Mouse (Mus musculus): ENCODE measurements at regions not wholly inside any gene's neighbourhood (a gene's known extent, or its start where the extent isn't known, plus 50 kb on each side); places are given as distances from the start of the nearest gene placed in this dataset.

GRCm38 (mm10) chr9:88124322-88125005 lies 202.5 kb upstream of the Nt5e start:
- H3K4me3 ChIP-seq (ENCODE audit: control insufficient read depth, insufficient read depth, low read length), result no peak overlapping the region
- 92% methylated on average over 9 of the region's 9 CpGs for WGBS
- H3K36me3 ChIP-seq (ENCODE audit: control insufficient read depth, insufficient read depth, low read length), result no peaks in the 10 kb centered on the region
- DNase-seq, result no peak
- H3K4me1 ChIP-seq (replicated peaks; ENCODE audit: control insufficient read depth, insufficient read depth, low read length), result no peaks in the 10 kb centered on the region
- no peak overlapping the region for H3K27ac ChIP-seq (ENCODE audit: control insufficient read depth, insufficient read depth, low read length)
- TF ChIP-seq CTCF (IDR thresholded peaks at IDR 0.05; ENCODE audit: borderline replicate concordance, control insufficient read depth, extremely low read depth, insufficient read depth, low read length, poor library complexity) (no peak), POLR2A (IDR thresholded peaks at IDR 0.05; ENCODE audit: control insufficient read depth, extremely low read depth, insufficient read depth, low read length, poor library complexity) (no peak)
- no peaks in the 10 kb centered on the region for H3K27me3 ChIP-seq (ENCODE audit: control insufficient read depth, insufficient read depth, low read length)

GRCm38 (mm10) chr9:88163025-88163780 lies 163.8 kb upstream of the Nt5e start:
- WGBS, result 83% methylated on average over 6 of the region's 6 CpGs
- Histone ChIP-seq H3K27me3 (ENCODE audit: control insufficient read depth, insufficient read depth, low read length) (no peaks in the 10 kb centered on the region), H3K4me1 (replicated peaks; ENCODE audit: control insufficient read depth, insufficient read depth, low read length) (no peaks in the 10 kb centered on the region), H3K27ac (ENCODE audit: control insufficient read depth, insufficient read depth, low read length) (no peak overlapping the region), H3K36me3 (ENCODE audit: control insufficient read depth, insufficient read depth, low read length) (no peaks in the 10 kb centered on the region), H3K4me3 (ENCODE audit: control insufficient read depth, insufficient read depth, low read length) (no peak overlapping the region)
- TF ChIP-seq CTCF (IDR thresholded peaks at IDR 0.05; ENCODE audit: borderline replicate concordance, control insufficient read depth, extremely low read depth, insufficient read depth, low read length, poor library complexity) (no peak), POLR2A (IDR thresholded peaks at IDR 0.05; ENCODE audit: control insufficient read depth, extremely low read depth, insufficient read depth, low read length, poor library complexity) (no peak)
- DNase-seq, result no peak

GRCm38 (mm10) chr9:88177575-88178254 lies 149.3 kb upstream of the Nt5e start:
- 82% methylated on average over 4 of the region's 4 CpGs for WGBS
- Histone ChIP-seq H3K27me3 (ENCODE audit: control insufficient read depth, insufficient read depth, low read length) (no peaks in the 10 kb centered on the region), H3K4me3 (ENCODE audit: control insufficient read depth, insufficient read depth, low read length) (no peak overlapping the region), H3K4me1 (replicated peaks; ENCODE audit: control insufficient read depth, insufficient read depth, low read length) (no peaks in the 10 kb centered on the region), H3K36me3 (ENCODE audit: control insufficient read depth, insufficient read depth, low read length) (no peaks in the 10 kb centered on the region), H3K27ac (ENCODE audit: control insufficient read depth, insufficient read depth, low read length) (no peak overlapping the region)
- DNase-seq, result no peak
- TF ChIP-seq POLR2A (IDR thresholded peaks at IDR 0.05; ENCODE audit: control insufficient read depth, extremely low read depth, insufficient read depth, low read length, poor library complexity) (no peak), CTCF (IDR thresholded peaks at IDR 0.05; ENCODE audit: borderline replicate concordance, control insufficient read depth, extremely low read depth, insufficient read depth, low read length, poor library complexity) (no peak)

- 95% methylated on average over 9 of the region's 9 CpGs for WGBS
- TF ChIP-seq POLR2A (IDR thresholded peaks at IDR 0.05; ENCODE audit: control insufficient read depth, extremely low read depth, insufficient read depth, low read length, poor library complexity) (no peak), CTCF (IDR thresholded peaks at IDR 0.05; ENCODE audit: borderline replicate concordance, control insufficient read depth, extremely low read depth, insufficient read depth, low read length, poor library complexity) (no peak)
Observed at GRCm38 (mm10) chr9:88181189-88181994, 145.6 kb upstream of the Nt5e start.

GRCm38 (mm10) chr9:88207378-88207777 lies 119.6 kb upstream of the Nt5e start:
- 71% methylated on average over 7 of the region's 7 CpGs for WGBS
- H3K4me1 ChIP-seq (replicated peaks; ENCODE audit: control insufficient read depth, insufficient read depth, low read length), result no peaks in the 10 kb centered on the region
- H3K4me3 ChIP-seq (ENCODE audit: control insufficient read depth, insufficient read depth, low read length), result no peak overlapping the region
- H3K27ac ChIP-seq (ENCODE audit: control insufficient read depth, insufficient read depth, low read length), result no peak overlapping the region
- no peak for DNase-seq
- H3K36me3 ChIP-seq (ENCODE audit: control insufficient read depth, insufficient read depth, low read length), result no peaks in the 10 kb centered on the region
- H3K27me3 ChIP-seq (ENCODE audit: control insufficient read depth, insufficient read depth, low read length), result no peaks in the 10 kb centered on the region
- TF ChIP-seq POLR2A (IDR thresholded peaks at IDR 0.05; ENCODE audit: control insufficient read depth, extremely low read depth, insufficient read depth, low read length, poor library complexity) (no peak), CTCF (IDR thresholded peaks at IDR 0.05; ENCODE audit: borderline replicate concordance, control insufficient read depth, extremely low read depth, insufficient read depth, low read length, poor library complexity) (no peak)

More at GRCm38 (mm10) chr9:88181189-88181994, 145.6 kb upstream of the Nt5e start:
- H3K4me3 ChIP-seq (ENCODE audit: control insufficient read depth, insufficient read depth, low read length), result no peak overlapping the region
- H3K27ac ChIP-seq (ENCODE audit: control insufficient read depth, insufficient read depth, low read length), result no peak overlapping the region
- no peaks in the 10 kb centered on the region for H3K4me1 ChIP-seq (replicated peaks; ENCODE audit: control insufficient read depth, insufficient read depth, low read length)
- H3K36me3 ChIP-seq (ENCODE audit: control insufficient read depth, insufficient read depth, low read length), result no peaks in the 10 kb centered on the region
- no peaks in the 10 kb centered on the region for H3K27me3 ChIP-seq (ENCODE audit: control insufficient read depth, insufficient read depth, low read length)
- no peak for DNase-seq

- Histone ChIP-seq H3K36me3 (ENCODE audit: control insufficient read depth, insufficient read depth, low read length) (no peaks in the 10 kb centered on the region), H3K27ac (ENCODE audit: control insufficient read depth, insufficient read depth, low read length) (no peak overlapping the region), H3K4me3 (ENCODE audit: control insufficient read depth, insufficient read depth, low read length) (no peak overlapping the region), H3K27me3 (ENCODE audit: control insufficient read depth, insufficient read depth, low read length) (no peaks in the 10 kb centered on the region), H3K4me1 (replicated peaks; ENCODE audit: control insufficient read depth, insufficient read depth, low read length) (no peaks in the 10 kb centered on the region)
- no peak for DNase-seq
- no peak for TF ChIP-seq POLR2A (IDR thresholded peaks at IDR 0.05; ENCODE audit: control insufficient read depth, extremely low read depth, insufficient read depth, low read length, poor library complexity)
- TF ChIP-seq CTCF (IDR thresholded peaks at IDR 0.05; ENCODE audit: borderline replicate concordance, control insufficient read depth, extremely low read depth, insufficient read depth, low read length, poor library complexity), result no peak
Observed at GRCm38 (mm10) chr9:88208022-88208421, 119.0 kb upstream of the Nt5e start.

Measured in thymus, adult 2 months (tissue).